Mouse (Mus musculus) myocyte (in vitro differentiated cells): ENCODE data around the gene Olfr695.

Source experiments
- E2F4 ChIP-seq: IDR thresholded peaks from one replicate; pipeline ENCODE4 v1.6.1; 2011; ENCODE audit warnings: mild to moderate bottlenecking, control low read depth, moderate library complexity; ENCODE audit not compliant: insufficient read depth
- MAX ChIP-seq: IDR thresholded peaks from one replicate; pipeline ENCODE4 v1.6.1; 2011; ENCODE audit warnings: low read depth, mild to moderate bottlenecking, control low read depth
- MYOD1 ChIP-seq, 3 experiments: IDR thresholded peaks; one replicate each; pipeline ENCODE4 v1.6.1; 2011; ENCODE audit warnings: control low read depth in 2 of 3, low read depth in 2 of 3, mild to moderate bottlenecking in 2 of 3, moderate library complexity in 1 of 3; ENCODE audit not compliant: insufficient read length in 2 of 3, control insufficient read depth in 1 of 3
- MYOG ChIP-seq, 3 experiments: IDR thresholded peaks; one replicate each; pipeline ENCODE4 v1.6.1; 2011; ENCODE audit warnings: control low read depth in 2 of 3, low read depth in 2 of 3, mild to moderate bottlenecking in 2 of 3; ENCODE audit not compliant: insufficient read length in 2 of 3, control insufficient read depth in 1 of 3, insufficient read depth in 1 of 3
- POLR2A ChIP-seq: IDR thresholded peaks from one replicate; pipeline ENCODE4 v1.6.1; 2011; ENCODE audit warnings: low read depth, mild to moderate bottlenecking, control low read depth, moderate library complexity; ENCODE audit not compliant: insufficient read length
- POLR2AphosphoS2 ChIP-seq: IDR thresholded peaks from one replicate; pipeline ENCODE4 v1.6.1; 2011; ENCODE audit warnings: low read depth, control low read depth; ENCODE audit not compliant: insufficient read length
- SRF ChIP-seq: IDR thresholded peaks from one replicate; pipeline ENCODE4 v1.6.1; 2011; ENCODE audit warnings: low read depth; ENCODE audit not compliant: control insufficient read depth, insufficient read length
- TCF12 ChIP-seq: IDR thresholded peaks from one replicate; pipeline ENCODE4 v1.6.1; 2011; ENCODE audit warnings: mild to moderate bottlenecking, control low read depth; ENCODE audit not compliant: poor library complexity, insufficient read depth, severe bottlenecking
- USF1 ChIP-seq: IDR thresholded peaks from one replicate; pipeline ENCODE4 v1.6.1; 2011; ENCODE audit warnings: low read depth, mild to moderate bottlenecking, control low read depth, moderate library complexity

DNA sequence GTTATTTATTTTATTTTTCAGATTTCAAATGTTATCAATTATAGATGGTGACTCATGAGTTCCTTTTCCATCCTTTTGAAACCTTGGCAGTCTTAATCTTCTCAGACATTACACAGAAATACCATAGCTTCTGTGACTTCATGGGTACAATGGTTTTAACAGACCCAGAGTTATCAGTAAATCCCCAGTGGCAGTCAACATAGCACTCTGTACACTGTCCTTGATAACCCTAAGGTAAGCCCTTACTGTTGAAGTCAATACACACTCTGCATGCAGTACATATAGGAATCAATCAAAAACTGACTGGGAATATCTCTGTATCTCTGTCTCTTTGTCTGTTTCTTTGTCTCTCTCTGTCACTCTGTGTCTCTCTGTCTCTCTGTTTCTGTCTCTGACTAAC lies 20.8 kb upstream of the Olfr695 start:
- TF ChIP-seq POLR2AphosphoS2 (no peak), TCF12 (no peak), MYOG (IDR thresholded peaks at IDR 0.05; ENCODE audit: control insufficient read depth in 1 of 3, insufficient read depth in 1 of 3, insufficient read length in 2 of 3, low read depth in 2 of 3) (no peak), USF1 (no peak), MAX (no peak), MYOD1 (IDR thresholded peaks at IDR 0.05; ENCODE audit: control insufficient read depth in 1 of 3, insufficient read length in 2 of 3, low read depth in 2 of 3) (no peak), E2F4 (no peak), POLR2A (no peak), SRF (no peak)
